Mouse (Mus musculus) c-Kit-positive CD71-positive TER-119-positive erythroid progenitor cells, embryonic 14.5 days (primary cell): ENCODE results near the gene Wars2.

Source experiments
- DNase-seq: peaks from one replicate; pipeline ENCODE4 v3.0.0-alpha.2; 2013; ENCODE audit warnings: low spot score

The Wars2 gene

DNA sequence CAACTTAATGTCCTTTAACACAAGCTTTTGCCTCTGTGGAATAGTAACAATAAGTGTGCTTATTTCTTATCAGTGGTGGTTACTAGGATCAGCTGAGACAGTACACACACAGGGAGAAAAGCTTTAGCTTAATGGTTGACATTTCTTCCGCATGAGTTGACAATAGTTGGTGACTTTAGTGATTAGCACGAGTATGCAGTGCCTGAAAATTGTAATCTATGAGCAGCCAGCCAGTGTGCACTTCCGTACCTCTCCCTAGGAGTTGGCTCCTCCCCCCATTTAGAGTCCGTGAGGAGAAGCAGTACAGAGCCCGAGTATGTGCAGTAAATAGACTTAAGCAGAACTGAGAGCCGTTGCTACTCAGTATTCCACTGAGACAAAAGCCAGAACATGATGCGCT, 123.8 kb downstream of the Wars2 start:
- DNase-seq = no peak

DNA sequence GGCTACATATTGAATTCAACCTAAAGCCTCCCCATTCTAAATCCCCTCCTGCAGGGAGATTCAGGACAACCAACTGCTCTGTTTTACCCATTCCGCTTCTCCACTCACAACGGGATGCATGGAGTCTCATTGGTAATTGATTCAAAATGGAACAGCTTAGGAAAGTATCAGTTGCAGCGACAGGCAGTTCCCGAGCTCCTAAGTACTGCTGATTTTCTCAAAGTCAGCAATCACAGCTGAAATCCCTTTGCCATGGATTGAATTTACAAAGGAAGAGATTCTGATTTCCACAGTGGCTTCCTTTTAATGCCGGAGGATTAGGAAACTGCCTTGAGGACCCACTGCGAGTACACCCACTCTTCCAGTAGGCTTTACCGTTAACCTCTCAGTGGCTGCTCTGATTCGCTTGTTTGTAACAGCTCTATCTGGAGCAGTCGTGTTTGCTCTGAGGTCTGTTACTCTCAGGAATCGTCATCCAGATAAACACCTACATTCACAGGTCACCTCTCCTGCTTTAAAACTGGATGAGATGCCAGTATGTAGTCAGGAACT, 126.0 kb downstream of the Wars2 start:
- DNase-seq = no peak

DNA sequence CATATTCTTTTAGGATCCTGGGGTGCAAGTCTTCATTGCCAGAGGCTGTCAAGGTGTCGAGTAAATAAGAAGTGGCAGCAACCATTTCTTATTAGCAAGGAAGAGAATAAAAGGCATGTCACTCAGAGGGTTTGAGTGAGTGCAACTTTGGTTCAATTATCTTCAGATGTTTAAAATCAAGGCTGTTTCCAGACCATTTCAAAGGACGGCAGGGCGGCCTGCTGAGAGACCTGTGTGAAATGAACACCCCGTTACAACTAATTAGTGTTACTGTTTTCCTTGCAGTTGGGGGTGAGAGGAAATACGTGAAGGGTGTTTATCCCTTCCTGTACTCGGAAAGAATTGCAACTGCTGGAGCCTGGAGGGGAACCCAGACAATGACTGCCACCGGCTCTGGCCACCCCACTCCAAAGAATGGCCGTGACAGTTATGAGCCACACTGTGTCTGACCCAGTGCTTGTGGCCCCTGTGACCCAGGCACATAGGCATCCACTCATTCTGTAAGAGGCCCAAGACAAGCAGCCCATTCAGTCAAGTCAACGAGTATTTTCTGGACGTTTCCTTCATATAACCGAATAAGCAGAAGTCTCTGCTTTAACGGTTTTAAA, 137.2 kb downstream of the Wars2 start:
- no peak for DNase-seq

GRCm38 (mm10) chr3:99279718-99280117, 138.8 kb downstream of the Wars2 start:
- DNase-seq = no peak

GRCm38 (mm10) chr3:99281453-99281852, 140.6 kb downstream of the Wars2 start:
- DNase-seq = no peak

GRCm38 (mm10) chr3:99288302-99288701, 147.4 kb downstream of the Wars2 start:
- no peak for DNase-seq
